Mouse (Mus musculus) brain, adult 10 weeks (tissue): Measurements from ENCODE around the gene Gm11563. TPM values are rescaled to one million over a fixed set of nuclear protein-coding genes. Genes with fewer than 3 reads are reported as not detected.

Experiments used
- polyA plus RNA-seq: library from polyadenylated mRNA; stranded (reverse); fragments of 350-450 nt; fragmentation: Illumina TruSeq; extraction: RNeasy Lipid Tissue Mini Kit (QIAGEN cat#74804); gene quantifications from one replicate; pipeline ENCODE4 v1.2.3, GENCODE M21; 2015; ENCODE audit warnings: low read depth, low replicate concordance

Gene Gm11563
- polyA plus RNA-seq, result not detected

DNA sequence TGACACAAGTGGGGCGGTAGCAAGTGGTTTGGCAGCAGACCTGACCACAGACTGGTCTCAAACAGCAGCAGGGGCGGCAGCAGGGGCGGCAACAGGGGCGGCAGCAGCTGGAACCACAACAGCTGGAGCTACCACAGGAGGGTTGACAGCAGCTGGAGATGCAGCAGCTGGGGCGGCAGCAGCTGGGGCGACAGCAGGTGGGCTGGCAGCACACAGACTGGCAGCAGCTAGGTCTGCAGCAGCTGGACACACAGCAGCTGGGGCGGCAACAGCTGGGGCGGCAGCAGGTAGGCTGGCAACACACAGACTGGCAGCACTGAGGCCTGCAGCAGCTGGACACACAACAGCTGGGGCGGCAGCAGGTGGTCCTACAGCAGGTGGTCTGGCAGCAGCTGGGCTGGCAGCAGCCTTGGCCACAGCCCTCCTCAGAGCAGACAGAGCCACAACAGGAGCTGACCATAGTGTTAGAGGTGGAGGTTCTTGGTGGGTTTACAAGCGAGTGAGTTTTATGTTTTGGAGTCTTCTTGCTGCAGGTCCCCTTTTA, at the start of gene Gm11563:
Gene Gm11563, minus strand, starts transcription at position 494 of the 544 bp plus-strand sequence.

GRCm38 (mm10) chr11:99690463-99690862, 31.7 kb upstream of the Gm11563 start, which contains the start of gene Gm14190:
Gene Gm14190 (minus strand): TSS chr11:99690740.

DNA sequence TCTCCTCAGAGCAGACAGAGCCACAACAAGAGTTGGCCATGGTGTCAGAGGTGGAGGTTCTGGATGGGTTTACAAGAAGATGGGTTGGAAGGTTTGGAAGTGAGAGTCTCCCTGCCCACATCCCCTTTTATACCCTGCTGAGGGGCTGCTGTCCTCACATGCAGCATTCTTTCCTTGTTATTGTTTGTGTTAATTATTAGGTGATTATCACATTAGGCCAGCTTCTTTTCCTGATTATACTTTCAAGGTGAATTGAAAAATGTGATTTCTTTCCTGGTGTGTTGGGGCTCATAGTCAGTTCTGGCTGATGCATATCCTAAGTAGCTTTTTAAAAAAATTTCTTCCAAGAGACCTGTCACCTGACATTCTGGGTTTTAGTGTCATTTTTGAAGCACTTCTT, 7.1 kb upstream of the Gm11563 start, which contains the start of gene Krtap4-6:
Gene Krtap4-6, minus strand, starts transcription at position 101 of the 400 bp plus-strand sequence.

DNA sequence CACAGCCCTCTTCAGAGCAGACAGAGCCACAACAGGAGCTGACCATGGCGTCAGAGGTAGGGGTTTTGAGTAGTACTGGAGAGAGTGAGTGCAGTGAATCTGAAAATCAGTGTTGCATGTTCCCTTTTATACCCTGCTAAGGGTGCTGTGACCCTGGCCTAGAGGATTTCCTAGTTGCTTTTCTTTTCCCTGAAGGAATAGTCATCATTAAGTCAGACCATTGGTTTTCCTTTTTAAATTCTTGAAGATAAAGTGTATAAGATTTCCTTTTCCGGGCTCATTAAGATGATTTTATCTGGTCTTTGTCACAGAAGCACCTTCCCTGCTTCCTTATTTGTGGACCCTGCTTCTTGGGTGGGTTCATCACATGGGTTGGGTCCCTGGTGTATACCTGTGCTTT, 8.6 kb downstream of the Gm11563 start, which contains the start of gene Gm11555:
Gene Gm11555, minus strand, starts transcription at position 101 of the 400 bp plus-strand sequence.

DNA sequence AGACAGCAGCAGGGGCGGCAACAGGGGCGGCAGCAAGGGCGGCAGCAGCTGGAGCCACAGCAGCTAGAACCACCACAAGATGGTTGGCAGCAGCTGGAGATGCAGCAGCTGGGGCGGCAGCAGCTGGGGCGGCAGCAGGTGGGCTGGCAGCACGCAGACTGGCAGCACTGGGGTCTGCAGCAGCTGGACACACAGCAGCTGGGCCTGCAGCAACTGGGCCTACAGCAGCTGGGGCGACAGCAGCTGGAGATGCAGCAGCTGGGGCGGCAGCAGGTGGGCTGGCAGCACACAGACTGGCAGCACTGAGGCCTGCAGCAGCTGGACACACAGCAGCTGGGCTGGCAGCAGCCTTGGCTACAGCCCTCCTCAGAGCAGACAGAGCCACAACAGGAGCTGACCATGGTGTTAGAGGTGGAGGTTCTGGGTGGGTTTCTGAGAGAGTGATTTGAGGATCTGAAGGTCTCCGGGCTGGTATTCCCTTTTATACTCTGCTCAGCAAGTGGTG, 15.1 kb downstream of the Gm11563 start, which contains the start of gene Krtap4-7:
Gene Krtap4-7, minus strand, starts transcription at position 455 of the 505 bp plus-strand sequence.

GRCm38 (mm10) chr11:99634653-99635134, 24.1 kb downstream of the Gm11563 start, which contains the start of gene Krtap4-2:
Gene Krtap4-2 (minus strand): TSS chr11:99635084.

GRCm38 (mm10) chr11:99628138-99628537, 30.6 kb downstream of the Gm11563 start, which contains the start of gene Krtap4-1:
Gene Krtap4-1 (minus strand): TSS chr11:99628238.

GRCm38 (mm10) chr11:99620335-99620734, 38.4 kb downstream of the Gm11563 start, which contains the start of gene Gm11562:
Gene Gm11562 (minus strand): TSS chr11:99620435.

DNA sequence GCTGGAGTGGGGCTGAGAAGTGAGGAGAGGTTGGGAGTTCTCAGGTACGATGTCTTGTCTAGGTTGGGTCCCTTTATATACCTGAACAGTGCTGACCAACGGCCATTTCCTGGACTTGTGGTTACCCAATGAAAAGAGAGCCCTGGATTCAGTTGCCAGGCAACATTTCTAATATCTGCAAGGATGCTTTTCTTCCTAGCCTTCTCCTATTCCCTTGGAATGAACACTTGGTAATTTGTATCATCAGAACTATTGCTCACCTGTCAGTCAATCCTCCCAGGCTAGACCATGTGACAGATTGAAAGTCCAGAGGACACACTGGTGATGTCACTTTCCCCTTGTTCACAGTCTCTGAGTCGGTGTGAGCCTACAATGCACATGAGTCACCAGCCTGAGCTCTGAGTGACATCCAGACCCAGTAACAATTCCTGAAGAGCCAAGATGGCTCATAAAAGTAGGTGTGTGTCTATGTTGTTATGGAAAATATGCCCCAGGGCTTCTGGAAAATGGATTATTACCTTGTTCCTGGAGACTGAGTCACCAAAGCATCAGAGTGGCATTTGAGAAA, 43.9 kb downstream of the Gm11563 start, which contains the start of gene Krtap2-4:
Gene Krtap2-4, minus strand, starts transcription at position 51 of the 568 bp plus-strand sequence.

DNA sequence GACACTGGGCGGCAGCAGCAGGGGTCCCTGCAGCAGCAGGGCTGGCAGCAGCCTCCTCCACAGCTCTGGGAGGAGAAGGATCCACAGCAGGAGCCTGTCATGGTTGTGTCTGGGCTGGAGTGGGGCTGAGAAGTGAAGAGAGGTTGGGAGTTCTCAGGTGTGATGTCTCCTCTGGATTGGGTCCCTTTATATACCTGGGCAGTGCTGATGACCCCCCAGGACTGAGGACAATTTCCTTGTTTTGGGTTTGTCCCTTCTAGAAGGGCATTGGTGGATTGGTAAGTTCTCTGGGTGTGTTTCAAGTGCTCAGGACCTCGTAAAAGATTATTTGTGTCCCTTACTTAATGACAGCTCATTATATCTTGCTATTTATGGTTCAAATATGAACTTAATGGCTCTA, 48.7 kb downstream of the Gm11563 start, which contains the start of gene Gm11937:
Gene Gm11937, minus strand, starts transcription at position 101 of the 400 bp plus-strand sequence.

Other genes with a start within 250 kb of the Gm11563 start
- gene Krt12, start 236.7 kb downstream of the Gm11563 start, polyA plus RNA-seq, result 13.0 TPM
- 0.22 TPM for gene Krt20, start 220.8 kb downstream of the Gm11563 start, polyA plus RNA-seq
- gene Krt23, start 165.8 kb downstream of the Gm11563 start, polyA plus RNA-seq, result not detected
- gene Krt39, start 137.6 kb downstream of the Gm11563 start, polyA plus RNA-seq, result not detected
- gene Krt40, start 115.8 kb downstream of the Gm11563 start, polyA plus RNA-seq, result not detected
- gene Krtap3-3, start 108.1 kb downstream of the Gm11563 start, polyA plus RNA-seq, result not detected
- not detected for gene Krtap3-2, start 102.1 kb downstream of the Gm11563 start, polyA plus RNA-seq
- not detected for gene Gm11939, start 99.5 kb downstream of the Gm11563 start, polyA plus RNA-seq
- not detected for gene Krtap3-1, start 92.3 kb downstream of the Gm11563 start, polyA plus RNA-seq
- gene Krtap1-5, start 77.9 kb downstream of the Gm11563 start, polyA plus RNA-seq, result not detected
- gene Krtap1-4, start 75.3 kb downstream of the Gm11563 start, polyA plus RNA-seq, result not detected
- gene Krtap1-3, start 67.6 kb downstream of the Gm11563 start, polyA plus RNA-seq, result not detected
- gene Krtap9-3, start 60.9 kb downstream of the Gm11563 start, polyA plus RNA-seq, result not detected
- not detected for gene Gm11938, start 55.7 kb downstream of the Gm11563 start, polyA plus RNA-seq
- not detected for gene Gm11937, start 48.8 kb downstream of the Gm11563 start, polyA plus RNA-seq
- not detected for gene Krtap2-4, start 44.1 kb downstream of the Gm11563 start, polyA plus RNA-seq
- gene Gm11562, start 38.5 kb downstream of the Gm11563 start, polyA plus RNA-seq, result not detected
- not detected for gene Krtap4-1, start 30.7 kb downstream of the Gm11563 start, polyA plus RNA-seq
- not detected for gene Krtap4-2, start 23.9 kb downstream of the Gm11563 start, polyA plus RNA-seq
- gene Krtap4-7, start 14.9 kb downstream of the Gm11563 start, polyA plus RNA-seq, result not detected
- gene Gm11555, start 8.7 kb downstream of the Gm11563 start, polyA plus RNA-seq, result not detected
- not detected for gene Krtap4-6, start 7.0 kb upstream of the Gm11563 start, polyA plus RNA-seq
- not detected for gene Gm14190, start 31.8 kb upstream of the Gm11563 start, polyA plus RNA-seq
- gene Gm14180, start 75.3 kb upstream of the Gm11563 start, polyA plus RNA-seq, result not detected
- gene Gm11595, start 114.0 kb upstream of the Gm11563 start, polyA plus RNA-seq, result not detected
- gene Krtap4-8, start 121.7 kb upstream of the Gm11563 start, polyA plus RNA-seq, result not detected
- gene Krtap4-9, start 126.2 kb upstream of the Gm11563 start, polyA plus RNA-seq, result not detected
- gene Gm11596, start 134.5 kb upstream of the Gm11563 start, polyA plus RNA-seq, result not detected
- not detected for gene Gm11569, start 140.0 kb upstream of the Gm11563 start, polyA plus RNA-seq
- gene Gm11554, start 145.5 kb upstream of the Gm11563 start, polyA plus RNA-seq, result not detected
- gene Krtap4-13, start 150.9 kb upstream of the Gm11563 start, polyA plus RNA-seq, result not detected
- gene Gm11564, start 156.7 kb upstream of the Gm11563 start, polyA plus RNA-seq, result not detected
- gene 2300003K06Rik, start 179.1 kb upstream of the Gm11563 start, polyA plus RNA-seq, result not detected
- not detected for gene Krtap4-16, start 192.6 kb upstream of the Gm11563 start, polyA plus RNA-seq
- gene Gm11568, start 199.0 kb upstream of the Gm11563 start, polyA plus RNA-seq, result not detected
- gene Gm11559, start 205.5 kb upstream of the Gm11563 start, polyA plus RNA-seq, result not detected
- gene Krtap9-1, start 214.4 kb upstream of the Gm11563 start, polyA plus RNA-seq, result not detected
- gene Gm11567, start 220.2 kb upstream of the Gm11563 start, polyA plus RNA-seq, result not detected
- not detected for gene Krtap31-1, start 249.0 kb upstream of the Gm11563 start, polyA plus RNA-seq